Mouse (Mus musculus) gastrocnemius, adult 8-10 months (tissue): ENCODE data around the gene Shisa8. TPM values are rescaled to one million over a fixed set of nuclear protein-coding genes. Genes with fewer than 3 reads are reported as not detected.

Experiments used
- DNase-seq, 2 experiments: peaks; one replicate each; pipeline ENCODE4 v3.0.0; 2022; ENCODE audit warnings: low spot score in 2 of 2
- total RNA-seq, 4 experiments: library from RNA; stranded (reverse); gene quantifications; 2 replicates each; pipeline ENCODE4 v1.2.4; 2022

The Shisa8 gene
- total RNA-seq, 4 experiments from 2014 or later = not detected

DNA sequence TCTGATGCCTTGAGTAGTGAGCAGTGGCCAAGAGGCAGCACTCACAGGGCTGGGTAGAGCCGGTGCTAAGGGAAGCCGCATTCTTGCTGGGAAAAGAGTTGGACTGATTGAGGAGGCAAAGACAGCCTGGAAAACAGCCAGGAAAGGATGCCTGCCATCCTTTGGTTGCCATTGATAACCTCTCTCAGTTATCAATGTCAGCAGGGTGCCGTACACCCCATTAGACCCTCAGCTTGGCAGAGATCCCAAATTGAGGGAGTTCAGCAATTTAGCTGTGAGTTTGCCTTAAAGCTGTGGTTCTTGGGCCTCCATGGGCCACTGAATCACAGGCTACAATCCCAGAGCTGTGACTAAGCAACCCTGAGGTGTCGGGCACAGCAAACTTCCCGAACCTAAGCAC lies 31.5 kb downstream of the Shisa8 start:
- DNase-seq = no peak

DNA sequence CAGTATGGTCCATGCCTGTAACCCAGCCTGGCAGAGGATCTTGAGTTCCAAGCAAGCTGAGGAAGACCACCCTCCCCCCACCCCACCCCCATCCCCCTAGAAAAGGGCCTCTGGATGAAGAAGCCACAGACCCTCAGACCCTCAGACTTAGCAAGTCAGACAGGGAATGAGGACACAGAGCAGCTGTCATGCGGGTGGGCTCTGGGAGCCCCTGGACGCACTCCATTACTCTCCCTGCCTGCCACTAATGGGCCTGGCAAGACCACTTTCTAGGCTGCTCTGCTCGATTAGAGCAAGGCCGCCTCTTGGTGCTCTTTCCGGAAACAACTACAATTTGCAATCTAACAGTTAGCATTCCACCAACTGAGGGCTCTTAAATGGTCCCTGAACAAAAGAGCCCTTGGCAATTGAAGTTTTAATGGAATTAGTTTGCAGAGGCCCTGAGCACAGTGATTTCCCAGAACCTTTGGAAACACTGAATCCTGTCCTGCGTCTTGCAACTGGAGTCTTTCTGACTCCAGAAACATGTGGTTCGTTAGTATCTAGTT lies 34.8 kb downstream of the Shisa8 start:
- no peak for DNase-seq

DNA sequence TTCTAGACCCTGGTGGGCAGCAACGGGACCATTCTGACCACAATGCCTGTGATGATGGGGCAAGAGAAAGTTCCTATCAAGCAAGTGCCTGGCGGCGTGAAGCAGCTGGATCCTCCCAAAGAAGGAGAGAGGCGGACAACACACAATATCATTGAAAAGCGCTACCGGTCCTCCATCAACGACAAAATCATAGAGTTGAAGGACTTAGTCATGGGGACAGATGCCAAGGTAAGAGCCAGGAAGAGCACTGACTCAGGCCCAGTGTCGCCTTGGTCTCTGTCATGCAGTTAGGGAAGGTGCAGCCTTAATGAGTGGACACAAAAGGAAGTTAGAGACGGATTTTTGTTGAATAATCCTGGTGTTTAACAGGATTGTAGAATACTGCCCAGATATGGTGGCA lies 37.5 kb downstream of the Shisa8 start:
- DNase-seq = no peak

DNA sequence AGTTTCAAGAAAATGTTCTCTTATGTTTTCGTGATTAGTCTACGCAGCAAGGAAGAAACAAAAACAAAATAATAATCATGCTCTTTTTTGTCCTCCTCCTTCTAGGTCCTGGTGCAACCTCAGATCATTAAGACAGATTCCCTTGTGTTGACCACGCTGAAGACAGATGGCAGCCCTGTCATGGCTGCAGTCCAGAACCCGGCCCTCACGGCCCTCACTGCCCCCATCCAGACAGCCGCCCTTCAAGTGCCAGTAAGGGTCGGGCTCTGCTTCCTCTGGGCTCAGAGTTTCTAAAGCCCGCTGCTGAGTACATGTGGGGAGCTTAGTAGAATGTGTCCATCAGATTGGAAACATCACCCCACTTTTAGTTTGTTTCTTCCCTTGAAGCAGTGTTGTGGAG lies 40.0 kb downstream of the Shisa8 start:
- DNase-seq = no peak

DNA sequence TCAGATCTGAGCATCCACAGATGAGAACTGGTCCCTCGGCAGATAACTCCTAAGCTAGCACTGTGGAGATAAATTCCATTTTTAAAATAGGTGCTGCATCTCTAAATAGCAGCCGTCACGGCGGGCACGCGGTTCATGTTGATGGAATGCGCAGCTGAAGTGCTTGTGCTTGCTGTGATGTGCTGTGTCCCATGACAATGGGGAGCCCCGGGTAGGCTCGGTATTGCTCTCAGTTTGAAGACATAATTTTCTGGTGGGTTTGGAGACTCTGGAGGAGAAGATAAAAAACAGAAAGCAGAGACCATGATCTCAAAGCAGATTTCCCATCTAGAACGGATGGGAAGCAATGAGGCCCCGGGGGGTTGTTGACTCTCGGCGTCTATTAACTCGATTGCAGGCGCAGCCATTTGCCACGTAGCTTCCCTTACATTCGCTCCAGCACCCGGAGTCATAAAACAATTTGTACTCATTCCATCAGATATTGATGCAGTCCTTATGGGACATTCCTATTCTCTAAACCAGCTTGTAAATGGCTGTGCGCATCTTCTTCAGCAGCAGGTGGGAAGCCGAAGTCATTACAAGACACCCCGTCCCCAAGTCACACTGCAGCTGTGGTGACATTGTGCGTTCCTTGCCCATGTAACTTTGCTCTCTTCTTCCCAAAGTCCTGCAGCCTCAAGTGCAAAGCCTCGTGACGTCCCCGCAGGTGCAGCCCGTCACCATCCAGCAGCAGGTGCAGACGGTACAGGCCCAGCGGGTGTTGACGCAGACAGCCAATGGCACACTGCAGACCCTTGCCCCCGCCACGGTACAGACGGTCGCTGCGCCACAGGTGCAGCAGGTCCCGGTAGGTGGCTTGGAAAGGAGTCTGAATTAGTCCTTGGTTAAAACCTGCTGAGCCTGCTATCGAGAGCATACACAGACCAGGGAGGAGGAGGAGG lies 41.9 kb downstream of the Shisa8 start:
- DNase-seq = no peak

DNA sequence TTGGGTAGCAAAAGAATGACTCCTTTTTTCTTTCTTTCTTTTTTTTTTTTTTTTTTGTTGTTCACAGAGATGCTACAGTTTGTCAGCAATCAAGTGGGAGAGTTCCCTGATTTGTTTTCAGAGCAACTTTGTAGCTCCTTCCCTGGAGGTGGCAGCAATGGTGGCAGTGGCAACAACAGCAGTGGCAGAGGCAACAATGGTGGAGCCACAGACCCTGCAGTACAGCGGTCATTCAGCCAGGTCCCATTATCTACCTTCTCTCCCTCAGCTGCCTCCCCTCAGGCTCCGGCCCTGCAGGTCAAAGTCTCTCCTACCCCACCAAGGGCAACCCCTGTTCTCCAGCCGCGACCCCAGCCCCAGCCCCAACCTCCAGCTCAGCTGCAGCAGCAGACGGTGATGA lies 42.9 kb downstream of the Shisa8 start:
- DNase-seq = no peak

DNA sequence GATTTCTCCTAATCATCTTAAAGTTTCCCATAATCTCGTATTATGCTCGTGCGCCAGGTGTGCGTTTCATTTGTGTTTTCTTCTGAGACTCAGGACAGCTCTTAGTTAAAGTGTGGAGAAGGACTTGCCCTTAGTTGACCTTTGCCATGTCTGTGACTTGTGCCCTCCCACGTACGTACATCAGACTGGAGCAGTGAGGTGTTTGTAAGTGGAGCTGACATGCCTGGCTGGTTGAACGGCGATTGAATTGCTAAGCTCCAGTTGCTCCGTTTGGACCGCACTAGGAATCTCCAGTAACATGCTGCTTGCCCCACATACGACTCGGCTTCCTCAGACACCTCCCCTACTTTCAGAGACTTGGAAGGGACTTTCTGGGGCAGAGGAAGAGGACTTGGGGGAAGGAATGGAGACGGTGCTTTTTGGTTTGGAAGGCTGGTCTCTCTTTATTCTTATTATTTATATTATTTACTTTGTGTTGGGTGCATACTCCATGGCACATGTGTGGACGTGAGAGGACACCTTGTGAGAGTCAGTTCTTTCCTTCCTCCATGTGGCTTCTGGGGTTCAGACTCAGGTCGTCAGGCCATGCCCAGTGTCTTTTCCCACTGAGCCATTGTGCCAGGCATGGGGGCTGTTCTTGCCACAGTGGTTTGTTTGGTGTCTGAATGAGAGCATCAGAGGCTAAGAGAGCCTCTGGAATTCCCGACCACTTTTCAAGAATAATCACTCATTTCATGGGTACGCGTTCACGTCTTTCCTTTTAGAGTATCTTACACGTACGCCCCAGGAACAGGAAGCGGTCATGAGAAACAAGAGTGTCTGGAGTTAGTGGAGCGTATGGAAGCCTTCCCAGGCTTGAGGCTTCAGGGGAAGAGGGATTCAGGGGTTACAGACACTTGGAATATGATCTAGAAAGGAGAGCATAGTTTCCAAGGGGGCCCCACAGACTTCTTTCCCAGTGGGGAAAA lies 45.1 kb downstream of the Shisa8 start:
- peak; percentile 50 to 60 for DNase-seq

DNA sequence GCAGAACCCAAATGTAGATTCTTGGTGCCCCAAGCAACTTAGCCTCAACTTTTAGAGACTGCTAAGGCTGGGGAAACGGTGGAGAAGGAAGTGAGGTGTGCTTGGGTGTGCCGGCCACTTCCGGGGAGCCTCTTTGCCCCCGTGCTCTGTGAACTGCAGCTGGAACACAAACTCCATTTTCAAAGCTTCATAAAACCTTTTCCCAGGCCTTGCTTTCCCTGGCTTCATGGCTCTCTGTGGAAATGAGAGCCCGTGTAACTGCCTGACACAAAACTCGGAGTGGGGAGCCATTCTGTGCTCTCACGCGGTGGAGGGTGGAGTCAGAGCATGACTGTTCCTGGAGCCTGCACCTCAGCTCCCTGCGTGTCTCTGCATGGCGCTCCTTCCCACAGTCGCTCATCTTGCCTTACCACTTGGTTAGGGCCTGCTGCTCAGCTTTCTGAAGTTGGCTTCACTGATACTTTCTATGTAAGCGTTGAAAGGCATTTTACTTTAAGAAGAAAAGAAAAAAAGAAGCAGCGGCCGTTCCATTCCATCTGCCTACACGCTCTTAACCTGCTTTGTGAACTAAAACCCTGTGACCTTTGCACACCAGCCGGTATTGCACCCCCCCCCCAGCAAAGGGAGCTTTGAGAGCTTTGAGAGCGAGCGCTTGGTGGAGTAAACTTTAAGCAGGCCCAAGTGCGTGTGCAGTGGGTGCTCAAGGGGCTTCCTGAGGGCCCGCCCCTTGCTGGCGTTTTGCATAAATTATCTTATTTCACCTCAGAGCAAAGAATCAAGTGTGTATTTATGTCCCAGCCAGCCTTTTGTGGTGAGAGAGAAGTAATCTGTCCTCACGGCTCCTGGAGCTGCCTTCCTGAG lies 46.1 kb downstream of the Shisa8 start:
- DNase-seq = no peak

DNA sequence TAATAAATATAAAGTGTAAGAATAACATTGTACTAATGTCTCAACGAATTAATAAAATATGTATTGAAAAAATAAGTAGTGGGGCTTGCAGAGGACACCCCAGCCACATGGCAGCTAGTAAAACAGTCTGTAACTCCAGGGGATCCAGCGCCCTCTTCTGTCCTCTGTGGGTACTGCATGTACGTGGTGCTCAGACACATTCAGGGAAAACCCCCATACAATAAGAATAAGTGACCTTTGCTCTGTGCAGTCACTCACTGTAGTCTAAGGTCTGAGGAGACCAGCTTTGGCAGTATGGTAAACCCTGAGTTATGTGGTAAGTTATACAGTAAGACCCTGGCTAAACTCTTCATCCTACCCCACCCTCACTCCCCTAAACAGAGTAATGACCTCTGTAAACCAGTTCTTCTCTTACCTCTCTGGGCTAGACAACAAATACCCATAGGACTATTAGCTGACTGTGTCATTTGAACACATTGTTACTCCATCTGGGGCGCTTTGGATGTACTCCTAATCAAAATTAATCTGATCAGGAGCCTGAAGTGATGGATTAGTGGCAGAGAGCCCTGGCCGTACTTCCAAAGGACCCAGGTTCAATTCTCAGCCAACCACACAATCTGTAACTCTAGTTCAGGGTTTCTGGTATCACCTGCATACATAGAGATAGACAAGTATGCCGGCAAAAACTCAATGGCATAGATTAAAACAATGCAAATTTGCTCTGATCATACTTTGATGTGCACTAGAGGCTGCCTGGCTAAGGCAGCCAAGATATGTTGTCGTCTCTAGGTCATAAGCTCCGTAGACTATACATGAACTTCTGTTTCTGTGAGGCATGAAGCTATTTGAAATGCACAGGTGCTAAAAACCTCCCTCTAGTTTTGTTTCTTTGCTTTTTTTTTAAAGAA lies 47.0 kb downstream of the Shisa8 start:
- DNase-seq = peak; percentile 64 to 71

DNA sequence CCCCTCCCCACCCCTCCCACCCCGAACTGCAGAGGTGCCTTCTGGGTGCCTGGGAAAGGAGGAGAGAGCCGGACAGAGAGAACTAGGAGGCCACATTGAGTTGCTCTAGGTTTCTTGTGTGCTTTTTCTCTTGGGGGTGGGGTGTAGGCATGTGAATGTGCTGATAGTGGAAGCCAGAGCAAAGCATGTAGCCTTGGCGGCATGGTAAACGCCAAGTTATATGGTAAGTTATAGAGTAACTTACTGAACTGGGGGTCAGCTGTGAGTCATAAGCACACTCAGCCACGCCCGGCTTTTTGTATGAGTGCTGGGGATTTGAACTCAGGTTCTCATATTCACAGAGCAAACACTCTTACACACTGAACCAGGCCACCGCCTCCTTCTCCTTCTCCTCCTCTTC lies 48.1 kb downstream of the Shisa8 start:
- DNase-seq = no peak

DNA sequence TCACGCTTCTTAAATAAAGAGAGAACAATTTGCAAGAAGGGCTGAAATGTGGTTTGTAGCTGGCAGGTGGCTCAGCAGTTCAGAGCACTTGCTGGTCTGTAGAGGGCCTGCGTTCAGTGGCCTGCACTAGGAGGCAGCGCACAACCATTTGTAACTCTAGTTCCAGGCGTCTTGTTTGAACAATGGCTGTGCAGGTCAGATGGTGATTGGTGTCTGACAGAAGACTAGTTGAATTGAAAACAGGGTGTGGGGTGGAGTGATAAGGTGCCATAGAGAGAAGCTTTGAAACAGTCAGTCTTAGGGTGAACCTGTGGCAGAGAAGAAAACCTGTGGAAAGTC lies 48.6 kb downstream of the Shisa8 start:
- no peak for DNase-seq

DNA sequence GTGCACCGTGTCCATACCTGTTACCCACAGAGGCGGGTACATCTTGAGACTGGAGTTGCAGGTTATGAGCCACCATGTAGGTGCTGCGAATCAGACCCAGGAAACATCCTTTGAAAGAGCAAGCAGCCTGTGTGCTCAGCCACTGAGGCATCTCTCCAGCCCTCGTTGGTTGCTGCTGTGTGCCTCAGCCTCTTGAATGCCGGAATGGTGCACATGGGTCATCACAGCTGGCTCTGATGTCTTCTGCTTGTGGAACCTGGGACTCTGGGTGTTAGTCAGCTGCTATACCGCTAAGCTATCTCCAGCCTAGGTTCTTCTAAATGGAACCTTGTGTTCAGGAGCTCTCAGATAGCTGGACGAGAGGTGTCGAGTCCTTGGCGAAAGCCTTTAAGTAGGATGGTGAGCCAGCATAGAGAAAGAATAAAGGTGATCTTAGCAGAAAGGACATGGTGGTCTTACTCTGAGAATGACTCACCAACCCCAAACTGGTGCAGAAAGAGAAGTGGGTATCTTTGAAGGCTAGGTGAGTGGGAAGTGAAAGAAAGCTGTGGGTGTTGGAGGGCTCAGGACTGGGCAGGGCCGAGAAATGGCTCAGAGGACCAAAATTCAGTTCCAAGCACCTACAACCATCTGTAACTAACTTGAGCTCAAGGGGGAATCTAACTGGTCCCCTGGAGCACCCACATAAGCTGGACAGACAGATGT lies 49.1 kb downstream of the Shisa8 start:
- no peak for DNase-seq

DNA sequence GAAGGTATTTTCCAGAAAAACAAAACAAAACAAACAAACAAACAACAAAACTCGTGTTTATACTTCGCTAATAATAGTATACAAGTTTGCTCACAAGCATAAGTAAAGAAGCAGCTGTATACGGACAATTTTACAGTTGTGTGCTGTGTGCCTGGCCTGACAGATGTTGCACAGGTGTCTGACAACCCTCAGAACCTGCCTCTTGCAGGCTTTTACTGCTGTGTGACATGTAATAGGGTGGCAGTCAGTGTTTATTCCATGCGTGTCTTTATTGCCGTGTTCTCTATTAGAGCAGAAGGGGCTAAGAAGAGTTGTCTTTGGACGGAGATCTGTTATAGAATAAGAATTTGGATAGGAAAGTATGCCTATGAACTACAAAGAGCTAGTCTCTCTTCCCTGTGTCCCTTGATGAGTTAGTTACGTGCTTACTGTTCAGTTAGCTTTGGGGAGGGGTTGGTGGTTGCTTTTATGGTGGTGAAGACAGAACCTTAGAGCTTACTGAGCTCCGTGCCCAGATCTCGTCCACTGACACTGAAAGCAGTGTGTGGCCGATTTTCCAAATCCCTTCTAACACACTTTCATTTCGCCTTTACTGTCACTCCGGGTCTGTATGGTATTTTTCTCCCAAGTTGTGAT lies 50.5 kb downstream of the Shisa8 start:
- no peak for DNase-seq

DNA sequence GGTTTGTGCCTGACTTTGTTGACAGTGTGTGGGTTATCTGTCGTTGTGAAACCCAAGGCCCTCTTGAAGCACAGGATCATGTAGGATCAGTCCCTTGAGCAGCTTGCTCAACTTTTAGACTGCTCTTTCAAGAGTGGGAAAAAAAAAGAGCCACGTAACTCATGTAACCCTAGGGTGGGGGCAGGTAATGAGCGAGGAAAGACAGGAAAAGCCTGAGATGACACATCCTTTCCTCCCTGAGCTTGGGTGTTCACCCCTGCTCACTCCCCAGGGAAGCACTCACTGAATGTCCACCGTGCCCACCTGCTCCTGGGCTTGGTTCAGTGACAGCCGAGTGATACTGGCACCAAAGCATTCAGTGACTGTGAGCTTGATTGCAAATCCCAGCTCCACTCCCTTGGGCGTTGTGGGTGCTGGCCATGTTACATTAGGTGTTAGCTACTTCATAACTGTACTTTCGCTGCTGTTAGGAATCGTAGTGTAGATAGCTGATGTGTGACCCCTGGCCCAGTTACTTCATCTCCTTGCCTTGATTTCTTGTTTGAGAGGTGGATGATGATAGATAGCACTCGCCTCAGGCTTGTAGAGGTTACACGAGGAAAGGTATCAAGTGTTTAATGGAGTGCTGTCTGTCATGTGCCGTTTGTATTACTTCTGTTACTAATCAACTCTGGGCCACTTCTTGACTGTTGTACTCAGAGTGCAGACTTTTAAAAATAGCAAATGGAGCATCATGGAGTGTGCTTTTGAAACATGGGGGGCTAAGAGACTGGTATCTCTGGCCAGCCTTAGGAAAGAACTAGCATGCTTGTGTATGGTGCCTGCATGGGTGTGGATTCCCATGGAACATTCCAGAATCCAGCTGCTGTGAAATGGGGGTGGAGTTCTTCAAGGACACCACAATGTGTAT lies 51.6 kb downstream of the Shisa8 start:
- no peak for DNase-seq

DNA sequence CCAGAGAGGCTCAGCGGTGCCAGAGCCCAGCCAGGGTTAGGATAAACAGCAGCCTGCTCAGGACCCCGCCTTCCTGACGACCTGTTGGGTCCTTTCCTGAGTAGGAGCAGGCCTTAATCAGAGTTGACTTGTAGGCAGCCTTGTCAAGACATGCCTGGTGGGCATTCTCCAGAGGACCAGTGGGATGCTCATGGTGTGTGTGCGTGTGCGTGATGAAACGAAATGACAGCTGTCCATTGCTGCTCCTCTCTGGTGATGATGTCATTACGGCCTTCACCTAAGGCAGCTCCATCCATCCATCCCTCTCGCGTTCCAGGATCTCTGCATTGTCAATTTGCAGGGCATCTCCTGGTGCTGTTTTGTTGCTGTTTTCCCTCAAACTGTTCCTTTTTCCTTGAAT lies 53.1 kb downstream of the Shisa8 start:
- DNase-seq = no peak

DNA sequence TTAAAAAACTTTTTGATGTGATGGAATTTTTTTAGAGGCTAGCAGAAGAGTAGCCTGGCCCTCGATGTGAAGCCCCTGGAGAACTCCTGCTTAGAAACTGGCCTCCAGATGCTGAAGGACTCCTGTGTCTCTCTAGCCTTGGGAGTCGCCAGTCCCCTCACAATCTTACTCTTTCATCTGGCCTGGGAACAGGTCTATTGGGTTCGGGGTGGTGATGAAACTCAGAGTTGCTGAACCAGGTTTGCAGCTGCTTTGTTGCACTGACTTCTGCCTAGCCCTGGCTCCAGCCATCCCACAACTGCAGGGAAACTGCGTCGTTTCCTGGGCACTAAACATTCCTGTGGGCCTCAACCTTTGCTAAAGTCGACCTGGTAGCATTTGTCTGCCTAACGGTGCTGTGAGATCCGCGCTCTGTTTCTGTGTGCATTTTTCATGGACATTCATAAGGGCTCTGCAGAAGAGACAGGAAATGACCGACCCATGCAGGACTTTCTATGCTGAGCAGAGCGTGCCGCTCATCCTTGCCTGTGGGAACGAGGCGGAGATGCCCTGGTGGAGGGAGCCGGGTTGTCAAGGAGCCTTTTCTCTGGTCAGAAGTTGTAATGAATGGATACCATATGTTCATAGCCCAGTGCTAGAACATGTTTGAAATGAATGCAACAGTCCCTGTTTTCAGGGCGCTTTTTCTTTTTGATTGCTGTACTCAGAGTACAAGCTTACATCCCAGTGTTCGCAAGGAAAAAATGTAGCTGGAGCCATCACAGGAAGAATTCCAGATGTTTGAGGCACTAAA lies 54.2 kb downstream of the Shisa8 start:
- DNase-seq = no peak

DNA sequence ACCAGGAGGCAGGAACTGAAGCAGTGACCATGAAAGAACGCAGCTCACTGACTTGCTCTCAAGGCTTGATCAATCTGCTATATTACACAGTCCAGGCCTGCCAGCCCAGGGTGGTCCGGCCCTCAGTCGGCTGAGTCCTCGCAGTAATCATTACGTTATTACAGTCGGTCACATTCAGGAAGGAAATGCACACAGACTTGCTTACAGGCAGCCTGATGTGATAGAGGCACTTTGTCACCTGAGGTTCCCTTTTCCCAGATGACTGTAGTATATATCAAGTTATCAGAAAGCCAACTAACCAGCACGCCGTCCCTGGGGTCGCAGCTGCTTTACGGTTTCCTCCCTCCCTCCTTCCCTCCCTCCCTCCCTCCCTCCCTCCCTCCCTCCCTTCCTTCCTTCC lies 55.7 kb downstream of the Shisa8 start:
- DNase-seq = no peak
